In the genomic region with DNA sequence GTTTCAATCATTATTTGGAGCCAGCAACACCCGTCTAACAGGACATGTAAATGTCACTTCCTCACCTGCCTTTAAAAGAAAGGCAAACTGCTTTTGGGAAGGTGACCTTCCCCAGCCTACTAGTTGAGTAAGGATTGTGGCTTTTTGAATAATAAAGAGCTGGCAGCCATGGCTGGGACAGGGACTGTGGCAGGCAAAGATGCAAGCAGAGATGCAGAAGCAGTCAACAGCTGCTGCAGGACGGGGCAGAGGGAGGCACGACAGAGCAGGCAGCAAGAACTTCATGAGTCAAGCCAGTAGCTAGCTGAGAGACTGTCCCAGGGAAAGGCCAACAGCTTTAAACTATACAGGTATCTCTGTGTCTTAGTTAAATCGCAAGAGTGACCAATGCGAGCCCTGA, we compare ENCODE assay signal across 17 mouse cellular contexts.
"Had no signal": no experiment of that assay in that cellular context is flagged by ENCODE, and none has a peak within 500 bp of the region (broad histone marks: within the 10 kb centered on the region; RNA-seq: fewer than 3 reads in every experiment).

No protein-coding gene starts in this region.

- H3K9ac ChIP-seq: kidney, embryonic 15.5 days; limb, embryonic 12.5 days; limb, embryonic 15.5 days; liver, embryonic 14.5 days; liver, postnatal 0 days; lung, embryonic 14.5 days; midbrain, embryonic 12.5 days had no signal

- H3K27me3 ChIP-seq: kidney, embryonic 15.5 days; limb, embryonic 12.5 days; limb, embryonic 15.5 days; megakaryocyte, embryonic 14.5 days; midbrain, embryonic 12.5 days had no signal

- H3K4me2 ChIP-seq: kidney, embryonic 15.5 days; limb, embryonic 12.5 days; limb, embryonic 15.5 days; liver, embryonic 11.5 days; lung, embryonic 14.5 days; midbrain, embryonic 12.5 days had no signal

- ATAC-seq: liver, postnatal 0 days; lung, postnatal 0 days had no signal

- H3K27ac ChIP-seq: kidney, embryonic 15.5 days; limb, embryonic 12.5 days; limb, embryonic 15.5 days; liver, embryonic 14.5 days; midbrain, embryonic 12.5 days had no signal

- H3K4me3 ChIP-seq: kidney, embryonic 15.5 days; limb, embryonic 12.5 days; limb, embryonic 15.5 days; megakaryocyte, embryonic 14.5 days; midbrain, embryonic 12.5 days had no signal

- H3K9me3 ChIP-seq: kidney, embryonic 15.5 days; limb, embryonic 12.5 days; limb, embryonic 15.5 days; megakaryocyte, embryonic 14.5 days had no signal

- H3K36me3 ChIP-seq: kidney, embryonic 15.5 days; limb, embryonic 12.5 days; limb, embryonic 15.5 days; midbrain, embryonic 12.5 days had no signal

- DNase-seq: kidney, adult 8-10 months; kidney, postnatal 10 days; kidney, postnatal 36 days; left cerebral cortex, postnatal 4 days; liver, postnatal 0 days; lung, embryonic 14.5 days; lung, postnatal 36 days; thymus, adult 18-20 months; thymus, postnatal 36 days had no signal

- H3K4me1 ChIP-seq: limb, embryonic 12.5 days; limb, embryonic 15.5 days; megakaryocyte, embryonic 14.5 days had no signal
